Mouse (Mus musculus): ENCODE measurements at regions not wholly inside any gene's neighbourhood (a gene's known extent, or its start where the extent isn't known, plus 50 kb on each side); places are given as distances from the start of the nearest gene placed in this dataset.
A peak's percentile ranks its signal among the peaks of the same experiment; 100 is the strongest.

- WGBS, result 66% methylated on average over 1 of the region's 1 CpGs
- Histone ChIP-seq H3K4me3 (ENCODE audit: control insufficient read depth in 1 of 2, insufficient read depth in 1 of 2, low read depth in 1 of 2, low read length in 2 of 2) (no peak overlapping the region), H3K4me1 (ENCODE audit: control insufficient read depth in 2 of 2, insufficient read depth in 2 of 2, low read length in 2 of 2) (no peaks in the 10 kb centered on the region), H3K9me3 (ENCODE audit: control insufficient read depth, low read length) (no peaks in the 10 kb centered on the region), H3K4me2 (ENCODE audit: low read length) (no peak overlapping the region), H3K27ac (replicated peaks in 1 of 2; ENCODE audit: control insufficient read depth in 1 of 2, insufficient read depth in 1 of 2, low read depth in 2 of 2, low read length in 2 of 2) (no peak overlapping the region), H3K27me3 (ENCODE audit: control insufficient read depth, insufficient read depth, low read length) (no peaks in the 10 kb centered on the region), H3K9ac (ENCODE audit: low read length) (no peak overlapping the region), H3K36me3 (ENCODE audit: control insufficient read depth, insufficient read depth, low read length) (no peaks in the 10 kb centered on the region)
- no peak for ATAC-seq (ENCODE audit: insufficient number of reproducible peaks, insufficient read depth, low FRiP score, low read depth)
Observed at GRCm38 (mm10) chr10:34887601-34888000, 404.4 kb downstream of the Frk start.

GRCm38 (mm10) chr10:34904274-34904673, 421.1 kb downstream of the Frk start:
- Histone ChIP-seq H3K36me3 (ENCODE audit: control insufficient read depth, insufficient read depth, low read length) (no peaks in the 10 kb centered on the region), H3K9ac (ENCODE audit: low read length) (no peak overlapping the region), H3K4me3 (ENCODE audit: control insufficient read depth in 1 of 2, insufficient read depth in 1 of 2, low read depth in 1 of 2, low read length in 2 of 2) (no peak overlapping the region), H3K27me3 (ENCODE audit: control insufficient read depth, insufficient read depth, low read length) (no peaks in the 10 kb centered on the region), H3K9me3 (ENCODE audit: control insufficient read depth, low read length) (no peaks in the 10 kb centered on the region), H3K27ac (replicated peaks in 1 of 2; ENCODE audit: control insufficient read depth in 1 of 2, insufficient read depth in 1 of 2, low read depth in 2 of 2, low read length in 2 of 2) (0 out of 4 replicates have a peak overlapping the region, but pooled peaks of 1 of the 2 experiments have one; percentile 9), H3K4me2 (ENCODE audit: low read length) (no peak overlapping the region), H3K4me1 (ENCODE audit: control insufficient read depth in 2 of 2, insufficient read depth in 2 of 2, low read length in 2 of 2) (no peaks in the 10 kb centered on the region)
- 72% methylated on average over 5 of the region's 5 CpGs for WGBS
- ATAC-seq (ENCODE audit: insufficient number of reproducible peaks, insufficient read depth, low FRiP score, low read depth), result no peak

- H3K27me3 ChIP-seq (ENCODE audit: control insufficient read depth, insufficient read depth, low read length), result no peaks in the 10 kb centered on the region
- 70% methylated on average over 2 of the region's 2 CpGs for WGBS
- H3K4me3 ChIP-seq (ENCODE audit: control insufficient read depth in 1 of 2, insufficient read depth in 1 of 2, low read depth in 1 of 2, low read length in 2 of 2), result no peak overlapping the region
- no peaks in the 10 kb centered on the region for H3K36me3 ChIP-seq (ENCODE audit: control insufficient read depth, insufficient read depth, low read length)
- 0 out of 4 replicates have a peak overlapping the region, but pooled peaks of 1 of the 2 experiments have one; percentile 9 for H3K27ac ChIP-seq (replicated peaks in 1 of 2; ENCODE audit: control insufficient read depth in 1 of 2, insufficient read depth in 1 of 2, low read depth in 2 of 2, low read length in 2 of 2)
- no peak overlapping the region for H3K4me2 ChIP-seq (ENCODE audit: low read length)
- H3K9me3 ChIP-seq (ENCODE audit: control insufficient read depth, low read length), result no peaks in the 10 kb centered on the region
- ATAC-seq (ENCODE audit: insufficient number of reproducible peaks, insufficient read depth, low FRiP score, low read depth), result no peak
- H3K9ac ChIP-seq (ENCODE audit: low read length), result no peak overlapping the region
- H3K4me1 ChIP-seq (ENCODE audit: control insufficient read depth in 2 of 2, insufficient read depth in 2 of 2, low read length in 2 of 2), result no peaks in the 10 kb centered on the region
Observed at GRCm38 (mm10) chr10:34904692-34905091, 421.5 kb downstream of the Frk start.

- Histone ChIP-seq H3K4me1 (ENCODE audit: control insufficient read depth in 2 of 2, insufficient read depth in 2 of 2, low read length in 2 of 2) (0 out of 4 replicates have a peak, but pooled peaks cover 0 to 6% of the 10 kb centered on the region in 2 experiments), H3K27me3 (ENCODE audit: control insufficient read depth, insufficient read depth, low read length) (no peaks in the 10 kb centered on the region)
- WGBS, result 41% methylated on average over 2 of the region's 2 CpGs
Observed at GRCm38 (mm10) chr10:34912153-34912723, 429.0 kb downstream of the Frk start.

More at GRCm38 (mm10) chr10:34912153-34912723, 429.0 kb downstream of the Frk start:
- H3K4me3 ChIP-seq (ENCODE audit: control insufficient read depth in 1 of 2, insufficient read depth in 1 of 2, low read depth in 1 of 2, low read length in 2 of 2), result no peak overlapping the region
- ATAC-seq (ENCODE audit: insufficient number of reproducible peaks, insufficient read depth, low FRiP score, low read depth), result no peak
- peak overlapping the region; percentile 9; the same call in 1 of the 2 replicates for H3K4me2 ChIP-seq (ENCODE audit: low read length)
- no peaks in the 10 kb centered on the region for H3K9me3 ChIP-seq (ENCODE audit: control insufficient read depth, low read length)
- no peak overlapping the region for H3K9ac ChIP-seq (ENCODE audit: low read length)
- H3K27ac ChIP-seq (replicated peaks in 1 of 2; ENCODE audit: control insufficient read depth in 1 of 2, insufficient read depth in 1 of 2, low read depth in 2 of 2, low read length in 2 of 2), result peak overlapping the region; percentile 79 to 91
- H3K36me3 ChIP-seq (ENCODE audit: control insufficient read depth, insufficient read depth, low read length), result no peaks in the 10 kb centered on the region
